Mouse (Mus musculus) layer of hippocampus, adult 2 months (tissue): Measurements from ENCODE around the gene Aip. TPM values are rescaled to one million over a fixed set of nuclear protein-coding genes. Genes with fewer than 3 reads are reported as not detected.
"Not testable (repeated sequence)": the region's sequence is repeated elsewhere in the genome, so short reads cannot be mapped to it uniquely, and the experiment has no call there.

Experiments used
- DNase-seq, 2 experiments: peaks; one replicate each; pipeline ENCODE4 v3.0.0; 2022; ENCODE audit warnings: low spot score in 2 of 2
- H3K27ac ChIP-seq: fragments of 200-600 bp; 2 replicates; pipeline ENCODE4 v1.8.1; 2022
- H3K4me3 ChIP-seq: fragments of 200-600 bp; 2 replicates; pipeline ENCODE4 v1.8.1; 2022; ENCODE audit warnings: mild to moderate bottlenecking
- CTCF ChIP-seq: fragments of 200-600 bp; conservative IDR thresholded peaks from 2 replicates; pipeline ENCODE4 v1.8.1; 2022; ENCODE audit warnings: antibody characterized with exemption, mild to moderate bottlenecking, moderate library complexity
- total RNA-seq, 2 experiments: library from RNA; stranded (reverse); gene quantifications; 2 replicates each; pipeline ENCODE4 v1.2.3; 2021

Gene Aip
- total RNA-seq, 2 experiments from 2014 or later = 111 to 123 TPM

DNA sequence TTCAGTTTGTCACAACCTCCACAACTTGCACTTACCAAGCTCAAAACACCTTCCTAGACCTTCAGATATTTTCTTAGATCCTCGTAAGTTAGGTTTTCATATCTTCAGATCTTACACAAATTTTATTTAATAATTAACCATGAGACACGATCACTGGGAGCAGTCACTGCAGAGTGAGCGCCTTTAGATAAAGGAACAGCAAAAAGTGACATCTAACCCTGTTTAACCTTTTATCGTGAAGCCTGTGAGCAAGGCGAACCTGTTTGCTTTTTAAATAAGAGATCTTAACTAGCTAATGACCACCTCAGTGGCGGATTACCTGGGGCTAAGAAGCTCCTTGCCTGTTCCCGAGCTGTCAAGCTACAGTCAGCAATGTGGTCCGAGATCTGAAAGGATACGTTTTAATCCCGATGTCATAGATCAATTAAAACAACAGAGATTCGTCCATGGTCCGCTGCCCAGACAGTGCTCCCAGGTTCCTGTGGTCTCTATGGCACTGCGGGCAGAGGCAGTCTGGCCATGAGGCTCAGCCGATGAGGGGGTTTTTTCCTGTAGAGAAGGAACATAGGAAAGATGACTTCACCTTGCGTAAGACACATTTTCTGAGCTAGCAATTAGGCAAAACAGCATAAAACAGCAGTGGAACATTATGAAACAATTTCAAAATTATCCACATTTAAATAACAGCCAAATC is 56.8 kb downstream of the Aip start:
- H3K4me3 ChIP-seq = no peak overlapping the region
- TF ChIP-seq CTCF = no peak
- no peak overlapping the region for H3K27ac ChIP-seq
- no peak for DNase-seq

DNA sequence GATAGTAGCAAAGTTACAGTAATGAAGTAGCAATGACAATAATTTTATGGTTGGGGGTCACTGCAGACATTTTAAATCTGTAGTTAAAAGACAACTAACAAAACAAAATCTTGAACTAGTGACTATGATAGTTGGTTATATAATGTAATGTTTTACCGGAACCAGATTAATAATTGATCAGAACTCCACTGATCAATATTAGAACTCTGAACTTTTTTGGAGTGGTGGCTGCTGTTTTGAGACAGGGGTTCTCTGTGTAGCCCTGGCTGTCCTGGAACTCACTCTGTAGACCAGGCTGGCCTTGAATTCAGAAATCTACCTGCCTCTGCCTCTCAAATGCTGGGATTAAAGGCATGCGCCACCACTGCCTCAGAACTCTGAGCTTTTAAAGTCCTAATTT is 57.4 kb downstream of the Aip start:
- not testable (repeated sequence) for H3K27ac ChIP-seq, DNase-seq, H3K4me3 ChIP-seq

DNA sequence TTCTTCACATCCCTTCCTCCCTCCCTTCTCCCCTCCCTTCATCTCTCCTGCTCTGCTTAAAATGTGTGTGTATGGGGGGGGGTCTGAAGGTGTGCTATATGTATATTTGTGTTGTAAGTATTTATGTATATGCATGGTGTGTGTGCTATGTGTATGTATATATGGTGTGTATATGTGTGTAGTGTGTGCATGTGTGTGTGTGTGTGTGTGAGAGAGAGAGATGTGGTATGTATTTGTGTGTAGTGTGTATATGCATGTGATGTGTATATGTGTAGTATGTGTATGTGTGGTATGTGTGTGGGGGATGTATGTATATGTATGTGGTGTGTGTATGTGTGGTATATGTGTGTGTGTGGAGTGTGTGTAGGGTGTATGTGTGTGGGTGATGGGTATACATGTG is 58.8 kb downstream of the Aip start:
- H3K4me3 ChIP-seq = no peak overlapping the region
- TF ChIP-seq CTCF = no peak
- DNase-seq = no peak
- no peak overlapping the region for H3K27ac ChIP-seq

DNA sequence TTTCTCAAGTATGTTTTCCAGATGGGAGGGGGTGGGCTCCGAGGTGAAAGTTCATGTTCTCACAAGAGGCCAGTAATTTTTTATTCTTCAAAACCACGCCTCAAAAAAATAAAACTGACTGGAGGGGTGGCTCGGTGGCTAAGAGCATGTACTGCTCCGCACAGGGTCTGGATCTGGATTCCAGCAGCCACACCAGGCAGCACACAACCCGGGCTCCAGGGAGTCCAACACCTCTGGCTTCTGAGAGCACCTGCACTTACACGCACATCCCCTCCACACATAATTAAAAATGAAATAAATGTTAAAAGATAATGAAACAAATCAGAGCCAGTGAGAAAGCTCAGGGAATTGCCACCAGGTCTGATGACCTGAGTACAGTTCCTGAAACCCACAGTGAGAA is 59.4 kb downstream of the Aip start:
- Histone ChIP-seq H3K4me3 (no peak overlapping the region), H3K27ac (no peak overlapping the region)
- TF ChIP-seq CTCF = no peak
- DNase-seq = no peak

DNA sequence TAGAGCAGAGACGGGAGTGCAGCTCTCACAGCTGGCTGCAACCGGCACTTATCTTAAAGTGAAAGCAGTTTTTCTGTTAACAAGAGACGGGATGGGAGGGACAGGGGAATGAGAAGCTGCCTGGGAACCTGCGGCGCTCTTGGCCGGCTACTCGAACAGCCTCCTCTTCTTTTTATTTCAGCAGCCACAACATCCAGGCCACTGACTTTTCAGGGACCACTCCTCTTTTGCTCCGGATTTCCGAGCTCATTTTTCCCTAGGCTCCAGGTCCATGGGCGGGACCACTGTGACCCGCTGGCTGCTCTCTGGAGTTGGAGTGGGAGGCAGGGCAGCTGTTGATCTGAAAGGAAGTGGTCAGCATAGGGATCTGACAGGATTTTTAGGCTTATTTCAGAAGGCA is 61.2 kb downstream of the Aip start:
- H3K4me3 ChIP-seq, DNase-seq, H3K27ac ChIP-seq: not testable (repeated sequence)

Other genes starting within 250 kb of the Aip start
- 10 to 100 TPM; 20.0 to 24.9 TPM for gene Tcirg1, start 218.7 kb downstream of the Aip start, total RNA-seq
- 100 to 1,000 TPM; 125 to 142 TPM for gene Ndufs8, start 213.1 kb downstream of the Aip start, total RNA-seq
- gene Aldh3b1, start 196.1 kb downstream of the Aip start, total RNA-seq = 1 to 10 TPM; 2.2 to 2.4 TPM
- 10 to 100 TPM; 11.4 to 16.1 TPM for gene Unc93b1, start 190.7 kb downstream of the Aip start, total RNA-seq
- gene Aldh3b3, start 167.2 kb downstream of the Aip start, total RNA-seq = not detected
- gene Aldh3b2, start 153.5 kb downstream of the Aip start, total RNA-seq = under 1 TPM; 0.64 to 0.90 TPM
- gene Acy3, start 139.3 kb downstream of the Aip start, total RNA-seq = 1 to 10 TPM; 2.3 to 2.7 TPM
- not detected for gene Tbx10, start 133.1 kb downstream of the Aip start, total RNA-seq
- gene Nudt8, start 125.3 kb downstream of the Aip start, total RNA-seq = 10 to 100 TPM; 10.2 to 10.7 TPM
- gene Gm49405, start 125.2 kb downstream of the Aip start, total RNA-seq = 1 to 10 TPM; 1.3 to 1.4 TPM
- 1 to 10 TPM; 3.2 TPM for gene Doc2g, start 122.5 kb downstream of the Aip start, total RNA-seq
- gene Ndufv1, start 113.1 kb downstream of the Aip start, total RNA-seq = 100 to 1,000 TPM; 240 to 245 TPM
- gene Gstp1, start 87.9 kb downstream of the Aip start, total RNA-seq = 100 to 1,000 TPM; 395 to 398 TPM
- 10 to 100 TPM; 46.2 to 49.4 TPM for gene Gstp2, start 79.8 kb downstream of the Aip start, total RNA-seq
- gene Gstp3, start 66.3 kb downstream of the Aip start, total RNA-seq = not detected
- gene Cabp2, start 44.3 kb downstream of the Aip start, total RNA-seq = not detected
- 10 to 100 TPM; 29.5 to 33.9 TPM for gene Cdk2ap2, start 28.7 kb downstream of the Aip start, total RNA-seq
- gene Pitpnm1, start 25.9 kb downstream of the Aip start, total RNA-seq = 100 to 1,000 TPM; 173 to 180 TPM
- gene Gpr152, start 13.9 kb upstream of the Aip start, total RNA-seq = under 1 TPM; 0.07 to 0.08 TPM
- under 1 TPM in 1 of 2 experiments, not detected in 1; 0.17 TPM for gene Cabp4, start 18.2 kb upstream of the Aip start, total RNA-seq
- gene Coro1b, start 22.8 kb upstream of the Aip start, total RNA-seq = 10 to 100 TPM; 84.8 to 92.9 TPM
- gene Ptprcap, start 27.7 kb upstream of the Aip start, total RNA-seq = 1 to 10 TPM; 1.0 to 2.5 TPM
- gene Rps6kb2, start 37.5 kb upstream of the Aip start, total RNA-seq = 10 to 100 TPM; 42.5 to 47.9 TPM
- 1 to 10 TPM; 6.6 to 8.9 TPM for gene Carns1, start 49.6 kb upstream of the Aip start, total RNA-seq
- gene Tbc1d10c, start 65.4 kb upstream of the Aip start, total RNA-seq = 1 to 10 TPM in 1 of 2 experiments, under 1 TPM in 1; 0.91 to 1.0 TPM
- gene Ppp1ca, start 66.2 kb upstream of the Aip start, total RNA-seq = 100 to 1,000 TPM; 263 to 276 TPM
- gene Rad9a, start 75.8 kb upstream of the Aip start, total RNA-seq = 1 to 10 TPM; 8.1 to 8.7 TPM
- under 1 TPM; 0.61 to 0.76 TPM for gene Clcf1, start 88.4 kb upstream of the Aip start, total RNA-seq
- not detected for gene AC109138.7, start 88.5 kb upstream of the Aip start, total RNA-seq
- gene Pold4, start 106.0 kb upstream of the Aip start, total RNA-seq = 10 to 100 TPM; 16.7 to 18.2 TPM
- 10 to 100 TPM; 57.5 to 58.7 TPM for gene Ssh3, start 143.3 kb upstream of the Aip start, total RNA-seq
- 10 to 100 TPM; 63.4 to 70.7 TPM for gene Ankrd13d, start 157.3 kb upstream of the Aip start, total RNA-seq
- gene Grk2, start 180.4 kb upstream of the Aip start, total RNA-seq = 100 to 1,000 TPM; 181 to 201 TPM